Mouse (Mus musculus): ENCODE measurements around the gene Doc2b.

DNA sequence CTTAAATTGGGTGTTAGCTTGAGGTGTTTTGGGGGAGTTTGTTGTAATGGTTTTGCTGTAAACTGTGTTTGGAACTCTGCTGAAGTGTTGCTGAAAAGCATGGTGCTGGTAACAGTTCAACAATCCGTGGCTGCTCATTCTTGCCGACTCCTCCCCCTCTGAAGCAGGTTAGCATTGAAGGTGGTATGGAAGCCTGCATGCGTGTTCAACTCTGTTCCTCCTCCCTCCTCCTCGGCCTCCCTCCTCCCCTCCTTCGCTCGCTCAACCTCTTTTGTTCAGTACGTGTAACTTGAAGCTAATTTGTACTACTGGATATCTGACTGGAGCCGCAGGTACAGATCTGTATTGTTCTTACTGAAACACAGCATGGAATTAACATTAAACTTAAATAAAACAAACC lies 30.7 kb downstream of the Doc2b start:
- TF ChIP-seq POLR2A (IDR thresholded peaks at IDR 0.05; ENCODE audit: low read depth, low read length), result no peak
- no peak for TF ChIP-seq CTCF (IDR thresholded peaks at IDR 0.05; ENCODE audit: borderline replicate concordance, insufficient read depth, low read length)

All from embryonic fibroblast, embryonic 13.5 days (primary cell).